Mouse (Mus musculus) myocyte (in vitro differentiated cells): Measurements from ENCODE around the gene Olfr110.

ENCODE experiments used
- E2F4 ChIP-seq: IDR thresholded peaks from one replicate; pipeline ENCODE4 v1.6.1; 2011; ENCODE audit warnings: mild to moderate bottlenecking, control low read depth, moderate library complexity; ENCODE audit not compliant: insufficient read depth
- MYOD1 ChIP-seq, 3 experiments: IDR thresholded peaks; one replicate each; pipeline ENCODE4 v1.6.1; 2011; ENCODE audit warnings: control low read depth in 2 of 3, low read depth in 2 of 3, mild to moderate bottlenecking in 2 of 3, moderate library complexity in 1 of 3; ENCODE audit not compliant: insufficient read length in 2 of 3, control insufficient read depth in 1 of 3
- MYOG ChIP-seq, 3 experiments: IDR thresholded peaks; one replicate each; pipeline ENCODE4 v1.6.1; 2011; ENCODE audit warnings: control low read depth in 2 of 3, low read depth in 2 of 3, mild to moderate bottlenecking in 2 of 3; ENCODE audit not compliant: insufficient read length in 2 of 3, control insufficient read depth in 1 of 3, insufficient read depth in 1 of 3
- POLR2A ChIP-seq: IDR thresholded peaks from one replicate; pipeline ENCODE4 v1.6.1; 2011; ENCODE audit warnings: low read depth, mild to moderate bottlenecking, control low read depth, moderate library complexity; ENCODE audit not compliant: insufficient read length
- POLR2AphosphoS2 ChIP-seq: IDR thresholded peaks from one replicate; pipeline ENCODE4 v1.6.1; 2011; ENCODE audit warnings: low read depth, control low read depth; ENCODE audit not compliant: insufficient read length
- SRF ChIP-seq: IDR thresholded peaks from one replicate; pipeline ENCODE4 v1.6.1; 2011; ENCODE audit warnings: low read depth; ENCODE audit not compliant: control insufficient read depth, insufficient read length
- USF1 ChIP-seq: IDR thresholded peaks from one replicate; pipeline ENCODE4 v1.6.1; 2011; ENCODE audit warnings: low read depth, mild to moderate bottlenecking, control low read depth, moderate library complexity

GRCm38 (mm10) chr17:37541454-37542119 lies 49.3 kb downstream of the Olfr110 start:
- TF ChIP-seq SRF: no peak
- TF ChIP-seq POLR2A: no peak
- TF ChIP-seq MYOD1 (IDR thresholded peaks at IDR 0.05; ENCODE audit: control insufficient read depth in 1 of 3, insufficient read length in 2 of 3, low read depth in 2 of 3): no peak
- no peak for TF ChIP-seq MYOG (IDR thresholded peaks at IDR 0.05; ENCODE audit: control insufficient read depth in 1 of 3, insufficient read depth in 1 of 3, insufficient read length in 2 of 3, low read depth in 2 of 3)
- TF ChIP-seq POLR2AphosphoS2: no peak
- no peak for TF ChIP-seq E2F4
- no peak for TF ChIP-seq USF1
